Mouse (Mus musculus): ENCODE measurements at regions not wholly inside any gene's neighbourhood (a gene's known extent, or its start where the extent isn't known, plus 50 kb on each side); places are given as distances from the start of the nearest gene placed in this dataset.

- DNase-seq = no peak
Observed at GRCm38 (mm10) chrX:140164859-140165258, 102.2 kb downstream of the Pih1h3b start.

GRCm38 (mm10) chrX:140165966-140166365 lies 103.3 kb downstream of the Pih1h3b start:
- DNase-seq = no peak

DNA sequence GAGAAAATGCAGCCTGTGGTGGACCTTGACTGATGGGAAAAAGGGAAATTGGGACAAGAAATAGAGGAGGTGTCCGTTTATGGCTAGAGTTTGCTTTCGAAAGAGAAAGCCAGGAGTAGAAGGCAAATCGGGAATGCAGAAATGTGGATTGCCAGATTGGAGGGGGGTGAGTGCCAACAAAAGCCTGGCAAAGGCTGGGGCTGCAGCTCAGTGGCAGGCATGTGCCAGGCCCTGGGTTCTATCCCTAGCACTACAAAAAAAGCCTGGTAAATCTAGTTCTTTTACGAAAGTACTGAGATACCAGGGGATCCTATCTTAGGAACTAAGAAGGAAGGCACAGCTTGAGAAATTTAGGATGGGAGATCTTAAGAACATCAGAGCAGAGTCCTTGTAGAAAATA lies 117.2 kb downstream of the Pih1h3b start:
- DNase-seq = no peak

DNA sequence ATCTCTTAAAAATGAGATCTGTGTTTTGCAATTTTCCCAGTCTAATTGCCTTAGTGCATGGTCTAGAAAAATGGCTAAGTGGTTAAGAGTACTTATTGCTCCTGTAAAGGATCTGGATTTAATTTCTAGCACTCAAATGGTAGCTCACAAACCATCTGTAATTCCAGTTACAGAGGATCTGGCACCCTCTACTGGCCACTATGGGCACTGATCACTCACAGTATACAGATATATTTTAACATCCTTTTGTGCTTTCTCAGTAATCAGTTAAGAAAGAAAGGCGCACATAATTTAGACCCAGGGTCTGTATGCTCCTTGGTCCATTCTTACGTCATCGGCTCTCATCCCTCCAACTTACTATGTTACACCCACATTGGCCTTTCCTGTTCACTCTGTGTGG lies 120.3 kb downstream of the Pih1h3b start:
- DNase-seq = no peak

- DNase-seq = no peak
Observed at GRCm38 (mm10) chrX:140203676-140204075, 138.4 kb upstream of the Frmpd3 start.

- DNase-seq = no peak
Observed at GRCm38 (mm10) chrX:140208791-140209190, 133.3 kb upstream of the Frmpd3 start.

- peak; percentile 25 for DNase-seq
Observed at GRCm38 (mm10) chrX:140212644-140213361, 129.3 kb upstream of the Frmpd3 start.

GRCm38 (mm10) chrX:140214198-140214849 lies 127.7 kb upstream of the Frmpd3 start:
- no peak for DNase-seq

DNA sequence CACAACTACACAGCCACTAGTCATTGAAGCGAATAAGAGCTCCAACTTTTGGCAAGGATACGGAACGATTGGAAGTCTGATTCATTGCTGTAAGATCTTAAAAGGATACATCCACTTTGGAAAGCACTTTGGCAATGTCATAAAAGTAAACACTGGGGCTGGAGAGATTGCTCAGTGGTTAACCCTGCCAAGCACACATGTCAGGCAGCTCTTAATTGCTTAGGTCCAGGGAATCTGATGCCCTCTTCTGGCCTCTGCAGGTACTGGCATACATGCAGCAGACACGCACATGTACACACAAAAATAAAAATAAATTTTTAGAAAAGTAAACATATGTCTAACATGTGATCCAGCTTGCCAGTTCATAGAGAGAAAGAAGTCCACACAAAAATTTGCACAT lies 86.3 kb upstream of the Frmpd3 start:
- DNase-seq = no peak

DNA sequence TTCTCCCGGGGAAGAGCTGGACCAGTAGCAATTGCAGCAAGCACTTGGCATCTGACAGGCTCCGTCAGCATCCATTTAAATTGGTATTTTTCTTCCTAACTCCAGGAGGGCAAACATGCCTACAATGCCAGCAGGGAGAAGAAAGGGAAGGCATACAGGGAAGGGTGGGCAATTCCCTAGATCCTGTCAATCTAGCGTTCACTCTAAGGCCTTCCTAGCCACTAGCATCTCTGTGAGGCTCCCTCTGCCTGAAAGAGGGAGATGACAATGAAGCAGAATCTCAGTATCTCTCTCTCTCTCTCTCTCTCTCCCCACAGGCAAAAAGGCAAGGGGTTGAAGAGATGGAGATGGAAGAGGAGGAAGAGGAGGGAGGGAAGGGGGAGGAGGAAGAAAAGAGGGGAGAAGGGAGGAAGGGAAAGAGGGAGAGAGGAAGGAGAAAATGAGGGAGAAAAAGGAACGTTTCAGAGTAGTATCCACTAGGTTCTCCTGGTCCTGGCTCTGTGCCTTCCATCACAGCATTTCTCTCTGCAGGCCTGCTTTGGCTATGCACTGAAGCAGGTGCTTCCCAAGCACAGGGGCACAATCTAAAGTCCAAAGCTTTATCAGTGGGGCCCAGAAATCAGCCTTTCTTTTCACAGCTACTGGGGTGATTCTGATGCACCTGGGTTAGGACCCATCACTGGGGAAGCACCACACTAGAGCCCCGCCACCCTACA lies 72.2 kb upstream of the Frmpd3 start:
- no peak for DNase-seq

GRCm38 (mm10) chrX:140277327-140277947 lies 64.6 kb upstream of the Frmpd3 start:
- peak; percentile 57 for DNase-seq

DNA sequence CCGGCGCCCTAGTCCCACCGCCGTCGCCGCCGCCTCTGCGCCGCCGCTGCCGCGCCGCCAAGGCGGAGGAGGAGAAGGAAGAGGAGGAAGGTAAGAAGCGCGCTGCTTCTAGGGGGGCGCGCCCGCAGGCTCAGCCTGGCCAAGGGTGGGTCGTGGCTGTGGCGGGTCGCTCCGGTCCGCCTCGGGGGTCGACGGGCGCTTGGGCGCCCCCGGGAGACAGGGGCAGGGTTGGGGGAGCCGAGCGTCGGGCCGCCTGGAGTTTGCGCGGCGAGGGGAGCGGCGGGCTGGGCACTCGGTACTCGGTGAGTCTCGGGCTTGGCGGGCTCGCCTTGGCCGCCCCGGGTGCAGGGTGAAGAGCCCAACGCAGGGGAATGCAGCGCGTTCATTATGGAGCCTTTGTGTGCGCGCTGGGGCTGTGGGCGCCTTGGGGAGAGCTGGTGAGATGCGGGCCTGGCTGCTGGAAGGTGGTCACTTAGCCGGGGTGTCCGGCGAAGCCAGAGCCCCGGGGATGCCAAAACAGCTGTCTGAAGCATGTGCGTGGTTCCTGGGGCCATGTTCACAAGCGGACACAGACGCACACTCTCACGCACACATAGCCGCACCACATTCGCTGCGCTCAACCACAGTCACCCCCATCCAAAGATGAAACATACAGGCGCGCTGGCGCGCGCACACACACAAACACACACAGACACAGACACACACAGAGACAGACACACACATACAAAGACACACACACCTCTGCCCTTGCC lies 63.9 kb upstream of the Frmpd3 start:
- DNase-seq = peak; percentile 24

DNA sequence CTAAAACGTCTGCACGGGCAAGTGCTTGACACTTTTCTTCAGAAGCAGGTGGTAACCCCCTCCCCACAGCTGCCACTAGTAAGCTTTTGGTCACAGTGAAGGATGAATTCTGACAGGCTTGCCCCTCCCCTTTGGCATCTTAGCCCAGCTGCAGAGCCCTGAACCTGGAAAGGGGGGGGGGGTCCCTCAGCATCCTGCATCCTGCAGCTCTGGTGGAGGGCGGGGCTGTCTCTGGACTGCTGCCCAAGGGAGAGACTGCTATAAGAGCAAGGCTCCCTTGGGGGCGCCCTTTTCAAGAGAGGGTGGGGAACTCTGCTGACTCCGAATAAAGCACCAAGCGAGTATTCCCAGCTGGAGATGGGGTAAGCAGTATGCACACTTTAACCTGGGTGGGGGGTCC lies 62.8 kb upstream of the Frmpd3 start:
- peak; percentile 52 for DNase-seq

DNA sequence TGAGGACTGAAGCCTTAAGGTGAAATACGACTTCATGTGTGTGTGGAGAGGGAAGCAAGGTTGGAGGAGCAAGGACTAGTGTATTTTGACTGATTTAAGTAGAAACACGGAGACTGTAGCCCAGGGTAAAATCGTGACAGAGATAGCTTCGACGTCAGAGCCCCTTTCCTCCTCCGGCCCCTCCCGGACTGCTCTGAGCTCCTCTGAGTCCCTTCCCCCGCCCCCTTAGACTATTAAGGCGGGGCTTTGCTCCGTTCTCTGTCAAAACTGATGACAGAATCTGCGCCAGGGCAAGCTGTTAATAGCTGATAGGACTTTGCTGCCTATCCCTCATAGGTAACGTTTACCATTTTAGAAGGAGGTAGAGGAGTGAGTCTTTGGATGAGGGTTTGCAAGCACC lies 62.0 kb upstream of the Frmpd3 start:
- peak; percentile 7 for DNase-seq

All from embryo, embryonic 11 days (tissue).